Mouse (Mus musculus): ENCODE measurements at regions not wholly inside any gene's neighbourhood (a gene's known extent, or its start where the extent isn't known, plus 50 kb on each side); places are given as distances from the start of the nearest gene placed in this dataset.
"Not testable (repeated sequence)": the region's sequence is repeated elsewhere in the genome, so short reads cannot be mapped to it uniquely, and the experiment has no call there.

DNA sequence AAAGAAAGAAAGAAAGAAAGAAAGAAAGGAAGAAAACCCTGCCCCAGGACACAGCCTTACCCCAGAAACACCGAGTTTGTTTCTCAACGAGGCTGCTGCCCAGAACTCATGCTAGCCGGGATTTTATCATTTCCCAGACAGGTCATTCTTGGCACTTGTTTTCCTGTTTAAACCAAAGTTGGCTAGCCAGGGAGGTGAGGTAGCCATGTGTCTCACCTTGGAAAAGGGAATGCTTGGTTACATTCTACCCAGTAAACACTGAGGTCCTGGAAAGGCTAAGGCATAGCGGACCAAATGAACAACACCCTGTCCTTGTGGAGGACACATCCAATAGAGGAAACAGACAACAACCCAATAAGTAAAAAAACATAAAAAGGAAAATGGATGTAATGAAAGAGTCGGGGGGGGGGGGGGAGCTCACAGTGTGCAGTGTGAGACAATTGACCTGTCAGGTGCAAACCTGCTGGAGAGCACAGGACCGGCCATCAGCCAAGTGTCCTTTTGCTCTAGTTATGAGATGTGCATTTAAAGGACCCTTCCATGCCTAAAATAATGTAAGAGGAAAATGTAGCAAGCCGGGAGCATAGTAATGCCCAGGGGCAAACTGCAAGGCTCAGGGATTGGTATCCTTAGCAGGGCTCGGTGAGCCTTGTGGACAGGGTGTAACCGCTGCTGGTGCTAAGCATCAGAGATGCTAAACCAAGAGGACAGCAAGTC is 78.2 kb upstream of the Fzd7 start:
- DNase-seq, result no peak

DNA sequence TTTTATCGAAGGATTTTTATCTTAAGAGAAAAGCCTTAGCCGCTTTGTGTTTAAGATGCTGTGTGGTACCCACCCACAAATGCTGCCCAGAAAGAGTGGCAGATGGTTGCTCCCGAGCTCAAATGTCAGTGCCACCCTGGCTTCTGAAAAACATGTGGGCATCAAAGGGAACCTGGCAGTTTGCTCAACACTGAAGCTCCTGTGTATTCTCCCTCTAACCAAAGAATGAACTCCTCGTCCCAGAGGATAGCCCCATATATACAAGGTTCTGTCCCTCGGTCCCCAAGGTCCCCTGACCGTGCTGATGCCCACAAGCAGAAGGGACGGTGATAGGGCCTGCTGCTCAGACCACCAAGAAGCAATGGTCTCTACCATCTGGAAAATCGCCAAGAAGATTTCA is 76.9 kb upstream of the Fzd7 start:
- DNase-seq, result no peak

DNA sequence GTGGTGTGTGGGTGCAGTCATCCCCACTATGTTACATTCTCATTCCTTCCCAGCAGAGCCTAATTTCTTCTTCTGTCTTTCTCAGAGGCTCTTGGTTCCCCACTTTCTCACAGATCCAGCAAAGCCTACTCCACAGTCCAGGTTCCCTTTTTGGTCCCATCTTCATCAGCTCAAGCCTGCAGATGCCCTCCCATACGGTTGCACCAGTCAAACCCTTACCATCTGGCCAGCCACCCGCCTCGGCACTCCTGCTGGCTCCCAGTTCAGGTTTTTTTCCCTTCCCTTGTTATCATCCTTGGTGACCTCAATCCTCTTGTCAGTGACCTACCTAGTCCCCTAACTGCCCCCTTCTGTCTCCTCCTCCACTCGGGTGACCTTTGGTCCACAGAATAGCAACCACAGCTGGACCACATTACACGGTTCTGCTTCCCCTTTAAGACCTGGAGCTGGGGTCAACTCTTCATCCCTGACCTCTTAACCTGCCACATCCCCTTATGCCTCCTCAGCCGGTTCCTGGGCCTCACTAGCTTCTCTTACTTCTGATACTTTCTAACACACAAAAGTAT is 75.4 kb upstream of the Fzd7 start:
- DNase-seq, result no peak

DNA sequence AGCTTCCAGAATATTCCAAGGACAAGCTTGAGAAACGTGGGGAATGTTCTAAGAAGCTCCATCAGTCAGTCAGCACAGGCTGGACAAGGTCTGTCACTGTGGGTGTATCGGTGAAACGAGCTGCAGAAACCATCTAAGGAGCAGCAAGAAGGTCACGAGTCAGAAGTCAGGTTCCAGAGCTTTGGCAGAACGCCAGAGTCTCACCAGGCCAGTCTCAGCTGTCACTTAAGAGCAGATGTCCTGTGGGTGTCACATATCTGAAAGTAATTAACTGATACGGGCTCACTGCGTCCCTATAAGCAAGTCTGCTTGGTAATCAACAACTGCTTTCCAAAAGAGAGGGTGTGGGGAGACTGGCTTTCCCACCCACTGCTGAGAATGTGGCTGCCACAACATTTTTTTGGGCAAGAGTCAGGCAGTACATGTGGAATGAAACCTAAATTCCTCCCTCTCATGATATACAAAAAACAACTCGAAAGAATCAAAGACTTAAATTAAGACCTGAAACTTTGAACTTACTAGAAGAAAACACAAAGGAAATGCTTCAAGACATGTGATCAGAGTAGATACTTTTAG is 72.6 kb upstream of the Fzd7 start:
- peak; percentile 39 to 41 for DNase-seq

DNA sequence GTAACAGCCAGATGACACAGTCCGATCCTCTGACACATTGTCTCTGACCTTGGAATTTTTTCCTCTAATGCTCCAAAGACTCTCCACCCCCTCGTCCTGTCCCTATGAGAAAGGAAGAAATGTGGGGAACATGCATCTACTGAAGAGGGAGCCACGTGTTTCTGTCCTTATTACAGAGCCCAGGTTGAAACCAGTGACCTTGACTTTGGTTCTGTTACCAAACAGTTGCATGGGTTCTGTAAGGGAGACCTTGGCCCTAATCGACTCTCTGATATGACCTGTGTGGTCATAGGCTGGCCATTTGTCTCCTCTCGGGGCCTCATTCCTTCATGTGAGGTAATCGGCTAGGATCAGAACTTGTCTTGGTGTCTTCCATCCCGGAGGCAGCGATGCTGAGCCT is 69.0 kb upstream of the Fzd7 start:
- DNase-seq, result no peak

DNA sequence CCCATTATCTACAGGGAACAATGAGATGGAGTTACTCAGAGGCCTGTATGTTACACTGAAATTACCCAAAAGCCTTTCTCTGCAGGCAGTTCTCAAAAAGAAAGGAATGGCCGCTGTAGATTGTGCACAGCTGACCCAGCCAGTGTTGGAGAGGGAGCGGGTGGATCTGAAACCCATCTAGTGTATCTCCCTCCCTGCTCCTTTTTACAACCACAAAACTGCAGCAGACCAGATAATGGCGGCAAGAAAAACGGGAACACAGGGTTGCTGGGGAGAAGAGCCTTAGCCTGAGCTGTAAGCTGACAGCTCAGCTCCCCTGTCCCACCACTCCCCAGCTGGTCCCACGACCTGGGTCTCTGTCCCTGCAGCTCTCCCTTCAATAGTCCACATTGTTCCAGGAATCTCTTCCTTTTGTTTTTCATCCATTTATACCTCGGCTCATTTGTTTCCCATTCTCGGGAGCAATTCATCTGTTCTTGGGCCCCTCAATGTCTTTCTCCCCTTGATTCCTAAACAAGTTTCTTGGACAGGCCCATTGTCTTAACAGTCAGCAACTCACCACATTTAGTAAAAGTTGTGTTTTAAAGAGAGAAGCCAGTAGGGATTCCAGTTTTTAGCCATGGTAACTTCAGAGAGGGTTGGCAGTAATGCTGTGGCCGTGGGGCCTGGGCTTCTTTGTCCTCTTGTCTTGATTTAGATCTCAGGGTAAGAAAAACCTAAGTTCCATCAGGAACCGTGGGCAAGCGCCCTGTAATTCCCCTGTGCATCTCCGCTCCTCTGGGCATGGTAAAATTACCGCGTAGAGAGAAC is 67.6 kb upstream of the Fzd7 start:
- DNase-seq, result no peak

DNA sequence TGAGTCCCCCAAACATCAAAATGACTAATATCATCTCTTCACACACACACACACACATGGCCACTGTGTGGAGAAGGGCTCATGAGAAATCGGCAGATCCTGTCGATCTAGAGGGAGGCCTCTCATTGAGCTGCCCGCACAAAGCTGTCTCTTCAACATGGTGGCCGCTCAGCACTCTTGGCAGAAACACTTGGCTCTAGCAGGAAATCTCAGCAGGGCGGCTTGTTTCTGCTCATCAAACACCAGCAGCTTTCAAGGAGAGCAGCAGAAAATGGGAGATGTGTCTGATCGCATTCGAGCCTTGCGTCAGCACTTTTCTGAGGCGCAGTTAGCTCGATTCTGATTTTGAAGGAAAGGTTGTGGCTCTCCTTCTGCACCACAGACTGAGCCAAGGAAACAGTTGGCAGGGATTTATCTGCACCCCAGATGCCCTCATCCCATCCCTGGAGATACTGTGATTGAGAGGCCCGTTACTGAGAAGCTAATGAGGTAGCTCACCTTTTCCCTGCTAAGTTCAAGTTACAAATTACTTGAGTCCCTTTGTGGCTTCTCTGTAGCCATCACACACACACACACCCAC is 66.4 kb upstream of the Fzd7 start:
- no peak for DNase-seq

DNA sequence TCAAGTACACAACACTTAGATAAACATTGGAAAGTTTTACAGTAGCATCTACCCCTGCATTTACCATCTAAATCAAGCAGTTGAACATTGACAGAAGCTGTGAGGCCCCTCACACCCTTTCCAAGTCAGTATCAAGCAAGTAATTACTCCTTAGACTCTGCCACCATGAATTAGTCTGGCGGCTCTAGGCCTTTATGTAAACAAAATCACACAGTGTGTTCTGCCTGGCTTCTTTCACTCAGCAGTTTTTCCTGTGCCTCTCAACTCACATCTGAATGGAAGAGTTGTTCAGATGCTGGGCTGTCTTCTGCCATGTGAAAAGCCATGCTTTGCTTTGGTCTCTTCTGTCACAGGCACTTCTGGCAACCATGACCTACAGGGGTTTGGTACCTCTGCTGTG is 64.9 kb upstream of the Fzd7 start:
- DNase-seq, result no peak

DNA sequence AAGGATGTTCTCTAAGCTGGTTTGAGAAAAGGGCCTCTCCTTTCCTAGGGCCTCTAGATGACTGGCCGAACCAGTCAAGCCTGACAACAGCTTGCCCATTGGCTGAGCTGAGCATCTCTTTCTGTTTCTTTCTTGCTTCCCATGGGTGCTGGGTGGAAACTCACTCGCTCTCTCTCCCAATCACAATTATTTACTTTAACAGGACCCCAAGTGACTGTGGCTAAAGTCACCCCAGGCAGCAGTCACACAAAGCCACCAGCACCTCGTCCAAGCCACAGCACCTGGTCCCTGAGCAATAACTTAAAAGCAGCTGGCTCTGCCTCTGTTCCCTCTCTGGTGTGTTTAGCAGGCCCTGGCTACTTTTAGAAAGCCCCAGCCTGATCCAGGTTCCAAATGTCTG is 64.3 kb upstream of the Fzd7 start:
- no peak for DNase-seq

DNA sequence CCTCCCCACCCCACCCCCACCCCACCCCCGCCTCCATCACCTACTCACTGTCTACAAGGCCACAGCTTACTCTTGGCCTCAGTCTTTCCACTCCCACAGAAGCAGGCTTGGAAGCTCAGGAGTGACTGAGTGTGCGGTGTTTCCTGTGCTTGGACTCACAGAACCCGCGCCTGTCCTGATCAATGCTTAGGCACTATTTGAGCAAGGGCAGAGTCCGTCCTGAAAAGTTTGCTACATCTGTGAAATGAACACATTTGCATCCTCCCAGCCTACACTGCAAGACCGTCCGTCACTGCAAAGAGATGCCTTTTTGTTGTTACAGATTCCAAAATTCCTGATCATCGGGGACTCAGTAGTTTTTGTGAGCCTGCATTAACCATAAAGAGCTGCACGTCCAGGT is 63.5 kb upstream of the Fzd7 start:
- no peak for DNase-seq

DNA sequence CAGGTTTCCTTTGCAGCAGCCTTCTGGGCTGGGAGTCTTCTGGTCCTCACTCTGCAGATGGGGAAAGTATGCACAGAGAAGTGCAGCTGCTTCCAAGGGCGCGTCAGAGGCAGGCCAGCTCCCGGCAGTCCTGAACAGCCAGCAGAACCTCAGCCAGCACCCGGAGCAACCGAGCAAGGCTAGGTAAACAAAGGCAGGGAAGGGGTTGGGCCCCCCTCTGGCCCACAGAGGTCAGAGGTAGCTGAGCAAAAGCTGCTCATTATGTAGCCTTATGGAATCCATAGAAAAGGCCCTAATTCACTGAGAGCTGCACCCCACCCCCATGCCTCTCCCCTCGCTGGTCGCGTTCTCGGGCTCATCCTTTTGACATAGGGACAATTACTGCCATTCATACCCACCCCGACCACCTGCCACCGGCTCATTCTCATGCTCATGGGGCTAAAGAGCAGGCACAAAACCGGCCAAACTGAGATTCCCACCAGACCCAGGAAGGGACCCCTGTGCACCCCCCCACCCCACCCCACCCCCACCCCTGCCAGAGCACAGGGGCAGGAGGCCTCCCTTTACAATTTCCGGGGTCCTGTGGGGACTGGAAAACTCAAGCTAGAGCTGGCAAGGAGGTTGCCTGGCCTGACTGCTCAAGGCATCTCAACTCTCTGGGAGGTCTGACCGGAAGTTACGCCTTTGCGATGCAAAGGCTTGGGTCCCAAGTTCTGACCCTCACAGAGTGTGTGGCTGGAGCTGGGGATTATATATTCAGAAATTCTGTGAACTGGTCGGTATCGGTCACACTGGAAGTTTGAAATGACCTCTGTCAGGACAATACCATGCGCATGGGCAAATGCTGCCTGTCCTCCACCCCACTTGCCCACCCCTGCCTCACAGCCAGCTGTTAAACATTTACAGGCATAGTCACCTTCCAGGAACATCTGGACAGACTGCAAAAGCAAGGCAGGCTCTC is 59.0 kb upstream of the Fzd7 start:
- peak; percentile 43 to 69 for DNase-seq

DNA sequence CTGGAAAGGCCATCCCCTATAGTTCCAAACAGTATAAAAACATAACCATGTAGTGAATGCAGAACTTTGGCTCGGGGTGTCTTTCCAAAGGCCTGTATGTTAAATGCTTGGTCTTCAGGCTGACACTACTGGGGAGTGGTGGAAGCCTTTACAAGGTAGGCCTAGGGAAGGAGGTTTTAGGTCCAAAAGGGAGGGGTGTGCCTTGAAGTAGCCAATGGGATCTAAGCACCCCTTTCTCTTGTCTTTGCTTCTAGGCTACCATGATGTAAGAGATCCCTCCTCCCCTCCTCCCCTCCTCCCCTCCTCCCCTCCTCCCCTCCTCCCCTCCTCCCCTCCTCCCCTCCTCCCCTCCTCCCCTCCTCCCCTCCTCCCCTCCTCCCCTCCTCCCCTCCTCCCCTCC is 56.5 kb upstream of the Fzd7 start:
- DNase-seq, result not testable (repeated sequence)

DNA sequence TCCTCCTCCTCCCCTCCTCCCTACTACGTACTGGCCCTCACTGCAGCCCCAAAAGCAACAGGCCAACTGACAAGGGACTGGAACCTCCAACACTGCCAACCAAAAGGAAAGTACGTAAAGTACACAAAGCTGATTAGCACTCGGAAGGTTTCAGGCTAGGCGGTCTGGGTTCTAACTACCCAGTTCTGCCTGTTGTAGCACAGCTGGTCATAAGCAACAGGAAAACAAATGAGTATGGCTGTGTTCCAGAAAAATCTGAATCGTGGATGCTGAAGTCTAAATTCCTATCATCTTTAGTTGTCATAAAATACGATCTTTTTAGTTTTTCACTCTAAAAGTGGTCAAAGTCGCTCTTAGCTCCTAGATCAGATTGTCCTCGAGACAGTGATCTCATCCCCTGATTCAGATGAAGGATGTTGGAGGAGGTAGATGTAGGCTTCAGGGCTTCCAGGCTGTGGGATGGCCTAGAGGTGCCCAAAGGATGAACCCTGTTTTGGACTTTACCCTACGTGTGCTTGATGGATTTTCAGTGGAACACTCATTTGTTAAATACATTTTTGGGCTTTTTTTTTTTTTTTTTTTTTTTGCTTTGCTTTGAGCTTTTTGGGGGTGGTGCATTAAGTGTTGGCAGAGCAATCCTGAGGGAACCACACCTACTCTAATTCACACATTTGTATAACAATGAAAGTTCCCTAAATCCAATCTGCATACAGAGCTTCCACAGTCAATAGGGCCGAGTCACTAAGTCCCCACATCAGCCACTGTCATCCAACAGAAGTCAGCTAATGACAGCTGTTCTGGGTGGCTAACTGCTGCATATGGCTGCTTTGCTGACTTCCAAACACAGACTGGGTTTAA is 55.6 kb upstream of the Fzd7 start:
- no peak for DNase-seq

DNA sequence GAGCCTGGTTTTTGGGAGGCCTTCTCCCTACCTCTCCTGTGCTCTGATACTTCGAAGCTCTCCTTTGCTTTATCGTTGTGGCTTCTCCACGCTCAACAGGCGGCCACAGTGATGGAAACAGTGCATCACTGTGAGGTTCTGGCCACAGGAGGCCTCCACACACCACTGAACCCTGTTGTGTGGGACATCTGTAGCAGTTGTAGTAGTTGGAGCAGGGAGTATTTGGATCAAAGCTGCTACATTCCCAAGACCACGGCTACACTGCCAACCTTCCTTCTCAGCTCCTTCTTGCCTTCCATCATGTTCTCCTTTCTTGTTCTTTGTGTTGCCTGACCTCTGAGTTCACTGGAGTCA is 55.0 kb upstream of the Fzd7 start:
- no peak for DNase-seq

DNA sequence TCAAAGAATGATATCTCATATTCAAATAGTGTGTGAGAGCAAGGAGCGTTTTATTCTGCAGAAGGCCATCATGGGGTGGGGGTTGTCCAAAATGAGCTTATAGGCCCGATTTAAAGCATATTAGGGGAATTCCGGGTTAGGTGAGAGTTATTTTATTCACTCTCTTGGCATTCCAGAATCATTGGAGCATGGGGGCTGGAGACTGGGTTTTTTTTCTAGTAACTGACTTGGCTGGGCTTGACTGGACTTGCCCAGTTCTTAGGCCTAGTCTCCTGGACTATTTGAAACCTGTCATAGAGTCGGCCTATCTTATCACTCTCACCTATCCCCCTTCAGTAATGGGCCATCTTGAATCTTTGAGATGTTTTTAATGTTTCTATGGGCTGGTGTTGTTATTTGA is 52.9 kb upstream of the Fzd7 start:
- no peak for DNase-seq

DNA sequence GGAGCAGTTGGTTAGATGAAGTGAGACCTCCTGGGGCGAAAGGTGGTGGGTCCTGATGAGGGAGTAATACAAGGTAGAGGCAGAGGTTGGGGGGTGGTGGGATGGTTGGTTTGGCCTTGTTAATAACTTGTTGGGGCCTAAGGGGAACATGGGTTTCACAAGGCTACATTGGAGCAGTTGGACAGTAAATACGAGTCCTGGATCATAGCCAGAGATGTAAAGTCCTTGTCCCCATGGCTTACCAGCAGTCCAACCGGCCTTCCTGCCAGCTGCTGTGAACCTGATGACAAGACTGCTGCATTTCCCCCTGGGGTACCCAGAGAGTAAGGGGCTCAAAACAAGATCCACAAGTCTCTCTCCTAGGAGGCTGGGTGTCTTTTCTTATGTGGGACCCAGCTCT is 52.0 kb upstream of the Fzd7 start:
- DNase-seq, result no peak

DNA sequence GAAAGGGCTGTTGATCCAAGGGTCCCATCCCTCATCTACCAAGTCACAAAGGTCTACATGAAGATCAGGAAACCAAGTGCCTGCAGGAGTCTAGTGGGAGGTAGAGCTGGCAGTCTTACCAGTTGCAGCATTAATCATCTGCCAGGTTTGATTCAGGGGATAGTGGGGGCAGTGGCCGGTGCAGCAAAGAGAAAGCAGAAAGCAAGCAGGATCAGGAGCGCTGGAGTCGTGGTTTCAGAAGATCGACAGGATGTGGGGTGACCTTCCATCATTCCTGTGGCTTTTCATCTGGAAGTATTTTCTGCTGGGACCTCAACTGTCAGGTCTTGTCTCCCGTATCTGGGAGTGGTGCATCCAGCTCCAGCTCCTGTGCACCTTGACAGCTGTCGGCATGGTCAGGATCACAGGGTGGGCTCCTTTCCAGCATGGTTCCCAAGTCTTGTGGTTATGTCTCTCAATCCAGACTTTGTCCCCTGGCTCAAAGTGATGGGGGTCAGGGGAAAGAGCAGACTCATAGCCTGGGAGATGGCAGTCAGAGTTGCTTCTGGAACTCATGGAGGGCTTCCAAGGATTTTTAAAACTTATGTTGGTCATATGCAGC is 51.2 kb upstream of the Fzd7 start:
- DNase-seq, result peak; percentile 32 to 61

Data from kidney, postnatal 25 days (tissue).